Mouse (Mus musculus) spleen, adult 2 months (tissue): ENCODE results near the gene Mlh3.

ENCODE experiments used
- CTCF ChIP-seq: fragments of 200-500 bp; IDR thresholded peaks from 2 replicates; pipeline ENCODE4 v1.5.1; 2011; ENCODE audit warnings: mild to moderate bottlenecking, inconsistent platforms; ENCODE audit not compliant: insufficient read depth, insufficient read length, insufficient replicate concordance; ENCODE audit errors: extremely low read depth
- POLR2A ChIP-seq: fragments of 200-500 bp; IDR thresholded peaks from 2 replicates; pipeline ENCODE4 v1.6.1; 2011; ENCODE audit warnings: low read depth, low read length, inconsistent platforms

GRCm38 (mm10) chr12:85256074-85256751 lies 14.2 kb downstream of the Mlh3 start:
- no peak for TF ChIP-seq CTCF
- TF ChIP-seq POLR2A = no peak
